Mouse (Mus musculus) embryonic fibroblast, embryonic 13.5 days (primary cell): ENCODE measurements around the gene 7530416G11Rik.

Experiments used
- CTCF ChIP-seq: IDR thresholded peaks from 2 replicates; pipeline ENCODE4 v1.5.1; 2011; ENCODE audit warnings: mild to moderate bottlenecking, control low read depth, low read length, moderate library complexity, borderline replicate concordance; ENCODE audit not compliant: insufficient read depth
- POLR2A ChIP-seq: IDR thresholded peaks from 2 replicates; pipeline ENCODE4 v1.6.1; 2011; ENCODE audit warnings: low read depth, mild to moderate bottlenecking, control low read depth, low read length, moderate library complexity

DNA sequence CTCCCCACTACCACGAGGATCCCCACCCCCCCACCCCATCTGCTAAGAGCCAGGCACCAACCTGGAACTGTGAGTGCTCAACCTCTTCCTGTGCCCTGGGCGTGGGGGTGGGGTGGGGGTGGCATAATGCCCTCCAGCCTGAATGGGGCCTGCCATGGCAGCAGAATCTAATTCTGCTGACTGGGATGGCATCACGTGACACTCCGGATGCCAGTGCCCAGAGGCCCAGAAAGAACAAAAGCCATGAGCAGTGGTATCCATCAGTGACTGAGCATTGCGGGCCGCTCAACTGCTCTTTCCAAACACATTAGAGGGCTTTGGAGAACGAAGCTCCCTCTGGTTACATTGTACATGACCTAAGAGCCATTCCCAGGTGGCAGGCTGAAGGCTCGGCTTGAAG lies at the start of gene 7530416G11Rik:
- no peak for TF ChIP-seq POLR2A
- TF ChIP-seq CTCF, result no peak
